Mouse (Mus musculus): Measurements from ENCODE around the gene Hmcn2. TPM values are rescaled to one million over a fixed set of nuclear protein-coding genes. Genes with fewer than 3 reads are reported as not detected.

The Hmcn2 gene
- polyA plus RNA-seq, 1 experiment from 2014 or later: 1.3 TPM

DNA sequence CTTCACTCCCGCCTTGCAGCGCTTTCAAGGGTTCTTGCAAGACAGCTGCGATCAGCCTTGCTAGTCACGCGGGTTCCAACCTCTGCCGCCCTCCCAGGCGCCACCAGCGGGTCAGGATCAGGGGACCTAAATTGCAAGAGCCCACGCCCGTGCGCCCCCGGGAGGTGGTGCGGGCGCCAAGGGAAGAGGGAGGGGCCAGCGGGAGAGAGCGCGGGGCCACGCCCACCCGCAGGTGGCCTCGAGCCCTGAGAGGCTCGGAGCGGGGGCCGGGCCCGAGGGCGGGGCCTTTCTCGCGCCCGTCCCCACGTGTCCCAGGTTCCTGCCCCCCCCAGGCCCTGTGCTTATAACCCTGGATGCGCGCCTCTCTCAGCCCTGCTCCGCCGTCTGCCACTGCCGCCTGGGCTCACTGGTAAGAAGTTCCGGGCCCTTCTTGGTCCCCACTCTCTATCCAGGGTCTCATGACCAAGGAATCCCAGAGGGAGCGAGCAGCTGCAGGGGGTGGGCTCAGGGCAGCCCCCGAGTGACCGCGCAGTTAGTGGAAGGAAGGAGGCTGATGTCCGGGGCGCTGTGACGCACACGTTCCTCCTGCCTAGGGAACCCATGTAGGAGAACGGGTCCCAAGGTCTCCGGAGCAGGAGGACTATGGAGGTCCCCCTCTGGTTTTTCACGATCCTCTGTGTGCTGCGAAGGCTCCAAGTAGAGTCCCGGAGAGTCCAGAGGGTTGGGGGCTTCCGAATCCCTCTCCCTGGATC is 155.9 kb downstream of the Hmcn2 start, which contains the start of gene Ass1:
Ass1 (plus strand) TSS at position 277 of the 752 bp plus-strand sequence.
- Histone ChIP-seq H3K9ac (ENCODE audit: low read length) (peak within 1 kb of the TSS; percentile 66), H3K27me3 (ENCODE audit: control insufficient read depth, insufficient read depth, low read length) (peaks cover 22% of the 10 kb centered on the region), H3K4me1 (ENCODE audit: control insufficient read depth, insufficient read depth, low read length) (peaks cover 11% of the 10 kb centered on the region), H3K36me3 (ENCODE audit: control insufficient read depth, insufficient read depth) (no peaks in the 10 kb centered on the region), H3K4me3 (ENCODE audit: low read length) (peak within 1 kb of the TSS; percentile 56), H3K4me2 (ENCODE audit: low read depth, low read length) (peak within 1 kb of the TSS; percentile 95), H3K27ac (ENCODE audit: low read length) (no peak within 1 kb of the TSS), H3K9me3 (replicated peaks; ENCODE audit: control insufficient read depth, low read length) (no peaks in the 10 kb centered on the region)
- peak; percentile 82 for ATAC-seq (replicated peaks; ENCODE audit: extremely low read depth, insufficient read depth, low FRiP score)
- under 1% methylated on average over 49 of the region's 49 CpGs for WGBS

DNA sequence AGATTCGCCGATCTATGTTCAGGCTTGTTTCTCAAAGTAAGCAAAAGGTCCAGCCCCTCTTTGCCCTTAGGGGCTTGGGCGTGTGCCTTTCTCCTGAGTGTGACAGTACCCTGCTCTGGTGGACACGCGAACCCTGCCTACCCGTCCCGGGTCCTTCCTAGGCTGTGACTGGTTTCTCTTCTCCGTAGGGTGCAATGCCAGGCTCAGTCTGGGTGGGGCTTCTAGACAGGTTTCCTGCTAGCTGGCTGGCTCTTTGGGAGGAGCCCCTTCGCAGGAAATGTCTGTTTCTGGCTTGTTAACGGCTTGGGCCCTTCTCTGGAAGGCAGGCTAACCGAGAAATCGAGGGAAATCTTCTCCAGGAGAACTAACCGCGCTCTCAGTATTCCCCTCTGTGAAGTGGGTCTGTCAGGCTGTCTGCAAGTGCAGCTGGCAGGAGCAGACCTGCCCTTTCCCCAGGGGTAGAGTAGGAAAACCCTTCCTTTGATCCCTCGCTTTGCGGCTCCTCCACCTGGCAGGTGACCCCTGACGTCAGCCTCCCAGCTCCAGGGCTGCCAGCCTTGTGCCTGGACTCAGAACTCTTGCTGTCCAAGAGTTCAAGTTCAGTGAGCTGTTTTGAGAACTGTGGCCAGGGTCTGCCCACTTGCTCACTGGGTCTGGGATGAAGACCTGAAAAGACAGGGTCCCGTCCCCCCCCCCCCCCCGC is 156.6 kb downstream of the Hmcn2 start:
- peak; percentile 42; the same call in 1 of the 2 replicates for ATAC-seq (replicated peaks; ENCODE audit: extremely low read depth, insufficient read depth, low FRiP score)
- Histone ChIP-seq H3K9me3 (replicated peaks; ENCODE audit: control insufficient read depth, low read length) (no peaks in the 10 kb centered on the region), H3K36me3 (ENCODE audit: control insufficient read depth, insufficient read depth) (no peaks in the 10 kb centered on the region), H3K9ac (ENCODE audit: low read length) (peak overlapping the region; percentile 66), H3K27me3 (ENCODE audit: control insufficient read depth, insufficient read depth, low read length) (peaks cover 22% of the 10 kb centered on the region), H3K27ac (ENCODE audit: low read length) (no peak overlapping the region), H3K4me2 (ENCODE audit: low read depth, low read length) (peak overlapping the region; percentile 95), H3K4me3 (ENCODE audit: low read length) (peak overlapping the region; percentile 56), H3K4me1 (ENCODE audit: control insufficient read depth, insufficient read depth, low read length) (peaks cover 11% of the 10 kb centered on the region)
- WGBS: 10% methylated on average over 19 of the region's 19 CpGs

GRCm38 (mm10) chr2:31471611-31472010 is 157.4 kb downstream of the Hmcn2 start:
- Histone ChIP-seq H3K36me3 (ENCODE audit: control insufficient read depth, insufficient read depth) (no peaks in the 10 kb centered on the region), H3K4me3 (ENCODE audit: low read length) (no peak overlapping the region), H3K27me3 (ENCODE audit: control insufficient read depth, insufficient read depth, low read length) (peaks cover 22% of the 10 kb centered on the region), H3K4me1 (ENCODE audit: control insufficient read depth, insufficient read depth, low read length) (peaks cover 11% of the 10 kb centered on the region), H3K27ac (ENCODE audit: low read length) (no peak overlapping the region), H3K9me3 (replicated peaks; ENCODE audit: control insufficient read depth, low read length) (no peaks in the 10 kb centered on the region), H3K4me2 (ENCODE audit: low read depth, low read length) (no peak overlapping the region), H3K9ac (ENCODE audit: low read length) (no peak overlapping the region)
- no peak for ATAC-seq (replicated peaks; ENCODE audit: extremely low read depth, insufficient read depth, low FRiP score)
- 34% methylated on average over 6 of the region's 6 CpGs for WGBS

GRCm38 (mm10) chr2:31472406-31473065 is 158.3 kb downstream of the Hmcn2 start:
- Histone ChIP-seq H3K9ac (ENCODE audit: low read length) (no peak overlapping the region), H3K9me3 (replicated peaks; ENCODE audit: control insufficient read depth, low read length) (no peaks in the 10 kb centered on the region), H3K4me3 (ENCODE audit: low read length) (no peak overlapping the region), H3K36me3 (ENCODE audit: control insufficient read depth, insufficient read depth) (no peaks in the 10 kb centered on the region), H3K27me3 (ENCODE audit: control insufficient read depth, insufficient read depth, low read length) (peaks cover 22% of the 10 kb centered on the region), H3K4me2 (ENCODE audit: low read depth, low read length) (no peak overlapping the region), H3K4me1 (ENCODE audit: control insufficient read depth, insufficient read depth, low read length) (peaks cover 11% of the 10 kb centered on the region), H3K27ac (ENCODE audit: low read length) (no peak overlapping the region)
- WGBS: 41% methylated on average over 10 of the region's 10 CpGs
- no peak for ATAC-seq (replicated peaks; ENCODE audit: extremely low read depth, insufficient read depth, low FRiP score)

- WGBS: 65% methylated on average over 4 of the region's 4 CpGs
- Histone ChIP-seq H3K27me3 (ENCODE audit: control insufficient read depth, insufficient read depth, low read length) (peaks cover 17% of the 10 kb centered on the region), H3K9ac (ENCODE audit: low read length) (no peak overlapping the region), H3K36me3 (ENCODE audit: control insufficient read depth, insufficient read depth) (no peaks in the 10 kb centered on the region), H3K4me3 (ENCODE audit: low read length) (no peak overlapping the region), H3K9me3 (replicated peaks; ENCODE audit: control insufficient read depth, low read length) (no peaks in the 10 kb centered on the region), H3K4me1 (ENCODE audit: control insufficient read depth, insufficient read depth, low read length) (peaks cover 11% of the 10 kb centered on the region), H3K27ac (ENCODE audit: low read length) (no peak overlapping the region), H3K4me2 (ENCODE audit: low read depth, low read length) (no peak overlapping the region)
- no peak for ATAC-seq (replicated peaks; ENCODE audit: extremely low read depth, insufficient read depth, low FRiP score)
Measured at GRCm38 (mm10) chr2:31473941-31474340, 159.7 kb downstream of the Hmcn2 start.

DNA sequence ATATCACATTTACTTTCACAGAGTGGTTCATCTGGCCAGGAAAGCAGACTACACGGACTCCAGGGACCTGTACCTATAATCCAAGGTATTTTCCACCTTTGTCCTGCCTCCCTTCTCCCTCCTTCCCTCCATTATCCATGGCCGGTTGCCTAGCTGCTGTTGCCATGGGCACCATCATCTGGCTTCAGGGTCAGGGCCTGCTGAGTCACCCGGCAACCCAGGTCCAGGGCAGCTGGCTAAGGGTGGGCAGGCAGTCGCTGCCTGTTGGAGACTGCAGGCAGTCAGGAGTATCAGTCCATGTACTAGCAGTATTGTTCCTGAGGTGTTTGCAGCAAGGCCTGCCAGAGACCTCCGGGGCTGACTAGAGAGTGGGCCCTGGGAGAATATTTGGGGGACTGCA is 160.5 kb downstream of the Hmcn2 start:
- peaks cover 9% of the 10 kb centered on the region for H3K27me3 ChIP-seq (ENCODE audit: control insufficient read depth, insufficient read depth, low read length)
- H3K36me3 ChIP-seq (ENCODE audit: control insufficient read depth, insufficient read depth): no peaks in the 10 kb centered on the region
- no peak overlapping the region for H3K4me3 ChIP-seq (ENCODE audit: low read length)
- H3K4me2 ChIP-seq (ENCODE audit: low read depth, low read length): no peak overlapping the region
- no peak overlapping the region for H3K9ac ChIP-seq (ENCODE audit: low read length)
- ATAC-seq (replicated peaks; ENCODE audit: extremely low read depth, insufficient read depth, low FRiP score): no peak
- H3K4me1 ChIP-seq (ENCODE audit: control insufficient read depth, insufficient read depth, low read length): peaks cover 8% of the 10 kb centered on the region
- no peak overlapping the region for H3K27ac ChIP-seq (ENCODE audit: low read length)
- 75% methylated on average over 5 of the region's 5 CpGs for WGBS
- H3K9me3 ChIP-seq (replicated peaks; ENCODE audit: control insufficient read depth, low read length): no peaks in the 10 kb centered on the region

DNA sequence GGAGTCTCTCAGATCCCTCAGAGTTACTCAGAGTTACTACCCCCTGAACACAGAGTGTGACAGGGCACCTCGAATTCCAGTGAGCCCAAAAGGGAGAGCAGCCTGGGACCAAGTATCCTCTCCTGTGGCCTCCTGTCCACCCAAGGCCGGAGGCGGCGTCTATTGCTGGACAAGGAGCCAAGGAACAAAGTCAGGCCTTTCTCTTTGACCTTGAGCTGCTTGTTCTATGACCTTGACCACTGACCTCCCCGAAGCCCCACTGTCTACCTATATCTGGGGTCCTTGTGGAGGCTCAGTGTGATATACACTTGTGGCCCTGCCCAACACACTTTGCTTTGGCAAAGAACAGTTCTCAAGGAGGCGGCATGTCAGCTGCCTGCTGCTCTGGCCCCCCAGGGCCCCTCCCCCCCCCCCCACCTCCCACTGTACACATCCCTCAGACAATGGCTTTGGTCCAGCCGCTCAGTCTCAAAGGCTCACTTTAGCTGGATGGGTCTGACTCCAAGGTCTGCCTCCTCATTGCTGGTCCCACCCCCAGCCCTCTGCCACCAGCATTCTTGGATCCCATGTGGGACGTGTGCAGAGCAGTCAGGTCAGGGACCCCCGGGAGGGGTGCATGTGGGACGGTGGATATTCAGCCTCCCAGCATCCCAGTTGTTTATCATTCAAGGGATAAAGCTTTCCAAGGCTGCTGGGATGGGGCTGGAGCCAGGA is 162.0 kb downstream of the Hmcn2 start:
- Histone ChIP-seq H3K4me2 (ENCODE audit: low read depth, low read length) (no peak overlapping the region), H3K9ac (ENCODE audit: low read length) (no peak overlapping the region), H3K27ac (ENCODE audit: low read length) (no peak overlapping the region), H3K4me1 (ENCODE audit: control insufficient read depth, insufficient read depth, low read length) (no peaks in the 10 kb centered on the region), H3K27me3 (ENCODE audit: control insufficient read depth, insufficient read depth, low read length) (peaks cover 3% of the 10 kb centered on the region; the same call in 1 of the 2 replicates), H3K4me3 (ENCODE audit: low read length) (no peak overlapping the region), H3K9me3 (replicated peaks; ENCODE audit: control insufficient read depth, low read length) (no peaks in the 10 kb centered on the region), H3K36me3 (ENCODE audit: control insufficient read depth, insufficient read depth) (no peaks in the 10 kb centered on the region)
- no peak for ATAC-seq (replicated peaks; ENCODE audit: extremely low read depth, insufficient read depth, low FRiP score)
- WGBS: 63% methylated on average over 10 of the region's 10 CpGs

GRCm38 (mm10) chr2:31477234-31478161 is 163.3 kb downstream of the Hmcn2 start:
- H3K27me3 ChIP-seq (ENCODE audit: control insufficient read depth, insufficient read depth, low read length): peaks cover 8% of the 10 kb centered on the region
- no peaks in the 10 kb centered on the region for H3K4me1 ChIP-seq (ENCODE audit: control insufficient read depth, insufficient read depth, low read length)
- no peak for ATAC-seq (replicated peaks; ENCODE audit: extremely low read depth, insufficient read depth, low FRiP score)
- no peak overlapping the region for H3K4me2 ChIP-seq (ENCODE audit: low read depth, low read length)
- no peak overlapping the region for H3K27ac ChIP-seq (ENCODE audit: low read length)
- no peaks in the 10 kb centered on the region for H3K9me3 ChIP-seq (replicated peaks; ENCODE audit: control insufficient read depth, low read length)
- no peak overlapping the region for H3K4me3 ChIP-seq (ENCODE audit: low read length)
- H3K36me3 ChIP-seq (ENCODE audit: control insufficient read depth, insufficient read depth): no peaks in the 10 kb centered on the region
- no peak overlapping the region for H3K9ac ChIP-seq (ENCODE audit: low read length)
- WGBS: 76% methylated on average over 12 of the region's 12 CpGs
